Mouse (Mus musculus) thymus, adult 2 months (tissue): ENCODE measurements around the gene Barhl1.

ENCODE experiments used
- CTCF ChIP-seq: fragments of 200-500 bp; IDR thresholded peaks from 2 replicates; pipeline ENCODE4 v1.5.1; 2012; ENCODE audit warnings: mild to moderate bottlenecking, control low read depth, low read length, moderate library complexity, borderline replicate concordance; ENCODE audit not compliant: control insufficient read depth, poor library complexity, insufficient read depth; ENCODE audit errors: extremely low read depth
- POLR2A ChIP-seq: fragments of 200-500 bp; IDR thresholded peaks from 2 replicates; pipeline ENCODE4 v1.6.1; 2012; ENCODE audit warnings: mild to moderate bottlenecking, low read length, control low read depth, moderate library complexity; ENCODE audit not compliant: control insufficient read depth, poor library complexity, insufficient read depth; ENCODE audit errors: extremely low read depth

GRCm38 (mm10) chr2:28867495-28867894 lies 49.0 kb downstream of the Barhl1 start:
- TF ChIP-seq CTCF = no peak
- no peak for TF ChIP-seq POLR2A
